ENCODE assay signal across 10 mouse cellular contexts in genomic region chr17:92210730-92211129, GRCm38 (mm10).
A peak's percentile ranks its signal among the peaks of the same experiment; 100 is the strongest.
DNase-seq lines count a peak whose midpoint lies in the region; ATAC-seq and TF ChIP-seq lines count a peak whose summit lies in the region.
"Had no signal": no experiment of that assay in that cellular context is flagged by ENCODE, and none has a peak within 500 bp of the region (broad histone marks: within the 10 kb centered on the region; RNA-seq: fewer than 3 reads in every experiment).

No protein-coding gene starts in this region.

- H3K4me3 ChIP-seq in midbrain, embryonic 12.5 days, result no peak overlapping the region
- no peak overlapping the region for H3K4me3 ChIP-seq in midbrain, embryonic 13.5 days (replicated peaks)
- no peak overlapping the region for H3K4me3 ChIP-seq in forebrain, embryonic 13.5 days
- no peak overlapping the region for H3K4me3 ChIP-seq in thymus, adult 2 months (ENCODE audit: control insufficient read depth, insufficient read depth, low read length)
- H3K4me3 ChIP-seq: liver, embryonic 15.5 days had no signal

- no peaks in the 10 kb centered on the region for H3K36me3 ChIP-seq in midbrain, embryonic 12.5 days
- no peaks in the 10 kb centered on the region for H3K36me3 ChIP-seq in midbrain, embryonic 13.5 days
- H3K36me3 ChIP-seq in forebrain, embryonic 13.5 days (ENCODE audit: poor library complexity, severe bottlenecking), result no peaks in the 10 kb centered on the region
- no peaks in the 10 kb centered on the region for H3K36me3 ChIP-seq in thymus, adult 2 months (ENCODE audit: control insufficient read depth, insufficient read depth, low read length)
- H3K36me3 ChIP-seq: liver, embryonic 15.5 days had no signal

- no peak overlapping the region for H3K9ac ChIP-seq in midbrain, embryonic 12.5 days (replicated peaks)
- H3K9ac ChIP-seq in midbrain, embryonic 13.5 days (replicated peaks), result no peak overlapping the region
- no peak overlapping the region for H3K9ac ChIP-seq in forebrain, embryonic 13.5 days
- H3K9ac ChIP-seq: liver, embryonic 15.5 days had no signal

- TF ChIP-seq CTCF in thymus, adult 2 months (IDR thresholded peaks at IDR 0.05; ENCODE audit: borderline replicate concordance, control insufficient read depth, extremely low read depth, insufficient read depth, low read length, poor library complexity), result no peak

- no peaks in the 10 kb centered on the region for H3K27me3 ChIP-seq in midbrain, embryonic 12.5 days
- no peaks in the 10 kb centered on the region for H3K27me3 ChIP-seq in midbrain, embryonic 13.5 days
- H3K27me3 ChIP-seq in forebrain, embryonic 13.5 days, result no peaks in the 10 kb centered on the region
- no peaks in the 10 kb centered on the region for H3K27me3 ChIP-seq in thymus, adult 2 months (ENCODE audit: control insufficient read depth, insufficient read depth, low read length)
- H3K27me3 ChIP-seq: liver, embryonic 15.5 days had no signal

- H3K27ac ChIP-seq in midbrain, embryonic 12.5 days (replicated peaks), result no peak overlapping the region
- H3K27ac ChIP-seq in midbrain, embryonic 13.5 days, result no peak overlapping the region
- H3K27ac ChIP-seq in forebrain, embryonic 13.5 days, result no peak overlapping the region
- H3K27ac ChIP-seq in thymus, adult 2 months (ENCODE audit: control insufficient read depth, insufficient read depth, low read length), result no peak overlapping the region
- H3K27ac ChIP-seq: liver, embryonic 15.5 days had no signal

- no peak for ATAC-seq in cerebellum, adult (ENCODE audit: insufficient number of reproducible peaks, low FRiP score, low TSS enrichment)
- peak; percentile 80 for ATAC-seq in midbrain, embryonic 12.5 days (ENCODE audit: low FRiP score, low read depth)
- no peak for ATAC-seq in midbrain, embryonic 13.5 days
- peak; percentile 80; the same call in 1 of the 2 replicates for ATAC-seq in forebrain, embryonic 13.5 days

- H3K4me1 ChIP-seq in midbrain, embryonic 12.5 days, result no peaks in the 10 kb centered on the region
- H3K4me1 ChIP-seq in midbrain, embryonic 13.5 days (replicated peaks), result no peaks in the 10 kb centered on the region
- no peaks in the 10 kb centered on the region for H3K4me1 ChIP-seq in forebrain, embryonic 13.5 days
- no peaks in the 10 kb centered on the region for H3K4me1 ChIP-seq in thymus, adult 2 months (replicated peaks; ENCODE audit: control insufficient read depth, insufficient read depth, low read length)
- H3K4me1 ChIP-seq: liver, embryonic 15.5 days had no signal

- no peak for TF ChIP-seq POLR2A in thymus, adult 2 months (IDR thresholded peaks at IDR 0.05; ENCODE audit: control insufficient read depth, extremely low read depth, insufficient read depth, low read length, poor library complexity)

- DNase-seq in cerebellum, postnatal 14 days, result peak; percentile 3 to 5
- DNase-seq in retina, postnatal 1 day, result peak; percentile 12
- DNase-seq in thymus, adult 2 months, result no peak
- no peak for DNase-seq in lung, adult 18-20 months
- DNase-seq: cerebellum, adult 8-10 months had no signal

- H3K9me3 ChIP-seq in midbrain, embryonic 12.5 days, result no peaks in the 10 kb centered on the region
- no peaks in the 10 kb centered on the region for H3K9me3 ChIP-seq in midbrain, embryonic 13.5 days
- H3K9me3 ChIP-seq in forebrain, embryonic 13.5 days (replicated peaks), result no peaks in the 10 kb centered on the region
- H3K9me3 ChIP-seq: liver, embryonic 15.5 days had no signal

- H3K4me2 ChIP-seq in midbrain, embryonic 12.5 days (replicated peaks), result no peak overlapping the region
- no peak overlapping the region for H3K4me2 ChIP-seq in midbrain, embryonic 13.5 days (replicated peaks)
- no peak overlapping the region for H3K4me2 ChIP-seq in forebrain, embryonic 13.5 days
- H3K4me2 ChIP-seq: liver, embryonic 15.5 days had no signal

Comparison
In these comparisons a context has a peak if more than half of its experiments do, and no peak if none do; other contexts are left out.
1. ATAC-seq: peak in midbrain, embryonic 12.5 days (single experiment) and forebrain, embryonic 13.5 days (single experiment); none in cerebellum, adult (single experiment) and midbrain, embryonic 13.5 days (single experiment).
2. DNase-seq: peak in cerebellum, postnatal 14 days (2 of 2) and retina, postnatal 1 day (single experiment); none in thymus, adult 2 months (single experiment) and lung, adult 18-20 months (0 of 2).